In genomic region chr1:88043044-88043443, GRCm38 (mm10) we compare ENCODE assay signal across 34 mouse cellular contexts. TPM values are rescaled to one million over a fixed set of nuclear protein-coding genes. Genes with fewer than 3 reads are reported as not detected.
"Had no signal": no experiment of that assay in that cellular context is flagged by ENCODE, and none has a peak within 500 bp of the region (broad histone marks: within the 10 kb centered on the region; RNA-seq: fewer than 3 reads in every experiment).

No protein-coding gene starts in this region.

RNA-seq across cellular contexts. Expression of gene Ugt1a10, which starts 12.1 kb away (rescaled TPM):
- total RNA-seq: gastrocnemius, adult 2 months; gastrocnemius, postnatal 10 days; gastrocnemius, postnatal 25 days; gastrocnemius, postnatal 4 days; heart, adult 2 months; heart, postnatal 14 days; heart, postnatal 36 days; hematopoietic stem cell, adult 5-6 weeks; hindbrain, postnatal 0 days; layer of hippocampus, adult 18-20 months; layer of hippocampus, adult 8-10 months; layer of hippocampus, postnatal 14 days; layer of hippocampus, postnatal 36 days; left cerebral cortex, adult 18-20 months; left cerebral cortex, adult 8-10 months; left cerebral cortex, postnatal 10 days; left cerebral cortex, postnatal 25 days; left cerebral cortex, postnatal 4 days had no signal
- polyA plus RNA-seq: frontal cortex, adult 2 months; heart, adult 2 months; heart, embryonic 11.5 days; heart, embryonic 13.5 days; heart, embryonic 15.5 days; heart, postnatal 0 days; hindbrain, embryonic 11.5 days; hindbrain, embryonic 13.5 days; hindbrain, embryonic 15.5 days; hindbrain, postnatal 0 days; intestine, embryonic 14.5 days; intestine, embryonic 16.5 days; limb, embryonic 11.5 days; limb, embryonic 13.5 days; limb, embryonic 15.5 days; liver, embryonic 12.5 days; liver, embryonic 14.5 days had no signal

RNA-seq across cellular contexts. Expression of gene Ugt1a9, which starts 27.6 kb away (rescaled TPM):
- total RNA-seq: gastrocnemius, adult 2 months; gastrocnemius, postnatal 10 days; gastrocnemius, postnatal 25 days; gastrocnemius, postnatal 4 days; heart, adult 2 months; heart, postnatal 14 days; heart, postnatal 36 days; hematopoietic stem cell, adult 5-6 weeks; hindbrain, postnatal 0 days; layer of hippocampus, adult 18-20 months; layer of hippocampus, adult 8-10 months; layer of hippocampus, postnatal 14 days; layer of hippocampus, postnatal 36 days; left cerebral cortex, adult 18-20 months; left cerebral cortex, adult 8-10 months; left cerebral cortex, postnatal 10 days; left cerebral cortex, postnatal 25 days; left cerebral cortex, postnatal 4 days had no signal
- polyA plus RNA-seq: frontal cortex, adult 2 months; heart, adult 2 months; heart, embryonic 11.5 days; heart, embryonic 13.5 days; heart, embryonic 15.5 days; heart, postnatal 0 days; hindbrain, embryonic 11.5 days; hindbrain, embryonic 13.5 days; hindbrain, embryonic 15.5 days; hindbrain, postnatal 0 days; limb, embryonic 11.5 days; limb, embryonic 13.5 days; limb, embryonic 15.5 days had no signal

RNA-seq across cellular contexts. Expression of gene Ugt1a8, which starts 44.6 kb away (rescaled TPM):
- total RNA-seq: gastrocnemius, adult 2 months; gastrocnemius, postnatal 10 days; gastrocnemius, postnatal 25 days; gastrocnemius, postnatal 4 days; heart, adult 2 months; heart, postnatal 14 days; heart, postnatal 36 days; hematopoietic stem cell, adult 5-6 weeks; hindbrain, postnatal 0 days; layer of hippocampus, adult 18-20 months; layer of hippocampus, adult 8-10 months; layer of hippocampus, postnatal 14 days; layer of hippocampus, postnatal 36 days; left cerebral cortex, adult 18-20 months; left cerebral cortex, adult 8-10 months; left cerebral cortex, postnatal 10 days; left cerebral cortex, postnatal 25 days; left cerebral cortex, postnatal 4 days had no signal
- polyA plus RNA-seq: heart, adult 2 months; heart, embryonic 11.5 days; heart, embryonic 13.5 days; heart, embryonic 15.5 days; heart, postnatal 0 days; hindbrain, embryonic 11.5 days; hindbrain, embryonic 13.5 days; hindbrain, embryonic 15.5 days; hindbrain, postnatal 0 days; intestine, embryonic 14.5 days; intestine, embryonic 16.5 days; large intestine, adult 2 months; limb, embryonic 11.5 days; limb, embryonic 13.5 days; limb, embryonic 15.5 days; liver, embryonic 12.5 days; liver, embryonic 14.5 days had no signal
